Mouse (Mus musculus) testis, adult 2 months (tissue): ENCODE data around the gene Ndel1. TPM values are rescaled to one million over a fixed set of nuclear protein-coding genes. Genes with fewer than 3 reads are reported as not detected.

Source experiments
- H3K27ac ChIP-seq: fragments of 200-500 bp; 2 replicates; pipeline ENCODE4 v1.5.1; 2012; ENCODE audit warnings: low read depth, low read length; ENCODE audit not compliant: control insufficient read depth, insufficient read depth
- H3K27me3 ChIP-seq: fragments of 200-500 bp; 2 replicates; pipeline ENCODE4 v1.6.1; 2012; ENCODE audit warnings: mild to moderate bottlenecking, low read length, moderate library complexity; ENCODE audit not compliant: control insufficient read depth, insufficient read depth
- H3K36me3 ChIP-seq: fragments of 200-500 bp; 2 replicates; pipeline ENCODE4 v1.6.1; 2012; ENCODE audit warnings: mild to moderate bottlenecking, low read length; ENCODE audit not compliant: control insufficient read depth, insufficient read depth
- H3K4me1 ChIP-seq: fragments of 200-500 bp; 2 replicates; pipeline ENCODE4 v1.6.1; 2012; ENCODE audit warnings: low read length; ENCODE audit not compliant: control insufficient read depth, insufficient read depth
- H3K4me3 ChIP-seq: fragments of 200-500 bp; 2 replicates; pipeline ENCODE4 v1.5.1; 2012; ENCODE audit warnings: low read depth, mild to moderate bottlenecking, low read length, moderate library complexity, mixed read lengths; ENCODE audit not compliant: control insufficient read depth
- CTCF ChIP-seq: fragments of 200-500 bp; IDR thresholded peaks from 2 replicates; pipeline ENCODE4 v1.5.1; 2012; ENCODE audit warnings: low read depth, mild to moderate bottlenecking, inconsistent platforms, low read length, moderate library complexity; ENCODE audit not compliant: control insufficient read depth, insufficient read depth, insufficient replicate concordance
- POLR2A ChIP-seq: fragments of 200-500 bp; IDR thresholded peaks from 2 replicates; pipeline ENCODE4 v1.6.1; 2012; ENCODE audit warnings: low read depth, mild to moderate bottlenecking, inconsistent platforms, low read length, moderate library complexity; ENCODE audit not compliant: control insufficient read depth
- polyA plus RNA-seq: library from polyadenylated mRNA; depleted of rRNA; stranded (reverse); fragments of >200 nt; gene quantifications from 2 replicates; pipeline ENCODE4 v1.2.3, GENCODE M21; 2012; rRNA removed

The Ndel1 gene
- polyA plus RNA-seq, 1 experiment = 80.3 TPM

GRCm38 (mm10) chr11:68779735-68780465 lies 91.8 kb downstream of the Ndel1 start:
- peaks cover 4% of the 10 kb centered on the region for H3K36me3 ChIP-seq
- no peak for TF ChIP-seq CTCF
- TF ChIP-seq POLR2A = no peak
- no peak overlapping the region for H3K4me3 ChIP-seq
- H3K27me3 ChIP-seq = no peaks in the 10 kb centered on the region
- no peaks in the 10 kb centered on the region for H3K4me1 ChIP-seq
- H3K27ac ChIP-seq = no peak overlapping the region

GRCm38 (mm10) chr11:68778855-68779254 lies 92.8 kb downstream of the Ndel1 start:
- H3K4me1 ChIP-seq = no peaks in the 10 kb centered on the region
- no peak overlapping the region for H3K27ac ChIP-seq
- TF ChIP-seq POLR2A = no peak
- H3K27me3 ChIP-seq = no peaks in the 10 kb centered on the region
- peaks cover 1% of the 10 kb centered on the region; the same call in 1 of the 2 replicates for H3K36me3 ChIP-seq
- H3K4me3 ChIP-seq = no peak overlapping the region

GRCm38 (mm10) chr11:68777933-68778332 lies 93.7 kb downstream of the Ndel1 start:
- TF ChIP-seq POLR2A (no peak), CTCF (no peak)
- H3K4me3 ChIP-seq = no peak overlapping the region

GRCm38 (mm10) chr11:68776147-68776655 lies 95.5 kb downstream of the Ndel1 start:
- no peak for TF ChIP-seq CTCF
- TF ChIP-seq POLR2A = no peak
- Histone ChIP-seq H3K4me3 (no peak overlapping the region), H3K27me3 (no peaks in the 10 kb centered on the region), H3K4me1 (no peaks in the 10 kb centered on the region), H3K36me3 (peaks cover 1% of the 10 kb centered on the region; the same call in 1 of the 2 replicates), H3K27ac (no peak overlapping the region)

More at GRCm38 (mm10) chr11:68777933-68778332, 93.7 kb downstream of the Ndel1 start:
- H3K27me3 ChIP-seq = no peaks in the 10 kb centered on the region
- H3K4me1 ChIP-seq = no peaks in the 10 kb centered on the region
- H3K27ac ChIP-seq = no peak overlapping the region
- peaks cover 1% of the 10 kb centered on the region; the same call in 1 of the 2 replicates for H3K36me3 ChIP-seq

Other genes with a start within 250 kb of the Ndel1 start
- 35.7 and 44.2 TPM in 2 replicates for gene Myh10, start 180.3 kb downstream of the Ndel1 start, polyA plus RNA-seq
- gene Rnf222, start 16.7 kb upstream of the Ndel1 start, polyA plus RNA-seq = 1.1 TPM in 2 replicates
- gene Rpl26, start 29.7 kb upstream of the Ndel1 start, polyA plus RNA-seq = 938 and 997 TPM in 2 replicates
- gene Odf4, start 55.2 kb upstream of the Ndel1 start, polyA plus RNA-seq = 506 and 512 TPM in 2 replicates
- gene Arhgef15, start 85.6 kb upstream of the Ndel1 start, polyA plus RNA-seq = 3.7 and 3.8 TPM in 2 replicates
- 40.8 and 56.4 TPM in 2 replicates for gene Slc25a35, start 96.3 kb upstream of the Ndel1 start, polyA plus RNA-seq
- 1,176 and 1,231 TPM in 2 replicates for gene Rangrf, start 103.3 kb upstream of the Ndel1 start, polyA plus RNA-seq
- 9.6 and 11.8 TPM in 2 replicates for gene Pfas, start 136.6 kb upstream of the Ndel1 start, polyA plus RNA-seq
- gene Ctc1, start 144.1 kb upstream of the Ndel1 start, polyA plus RNA-seq = 44.5 and 44.9 TPM in 2 replicates
- gene Aurkb, start 173.8 kb upstream of the Ndel1 start, polyA plus RNA-seq = 15.2 and 17.9 TPM in 2 replicates
- 13.4 and 15.8 TPM in 2 replicates for gene Borcs6, start 187.9 kb upstream of the Ndel1 start, polyA plus RNA-seq
- gene Tmem107, start 198.9 kb upstream of the Ndel1 start, polyA plus RNA-seq = 135 and 142 TPM in 2 replicates
- 36.3 and 43.1 TPM in 2 replicates for gene Vamp2, start 216.6 kb upstream of the Ndel1 start, polyA plus RNA-seq
- gene Per1, start 223.4 kb upstream of the Ndel1 start, polyA plus RNA-seq = 103 and 106 TPM in 2 replicates
- gene Hes7, start 248.5 kb upstream of the Ndel1 start, polyA plus RNA-seq = 0.17 TPM in 2 replicates